Mouse (Mus musculus): ENCODE data around the gene Gm5129. TPM values are rescaled to one million over a fixed set of nuclear protein-coding genes. Genes with fewer than 3 reads are reported as not detected.
"Not testable (repeated sequence)": the region's sequence is repeated elsewhere in the genome, so short reads cannot be mapped to it uniquely, and the experiment has no call there.

Gm5129 gene
- polyA plus RNA-seq, 2 experiments, result 0.76 TPM; not detected in 1

DNA sequence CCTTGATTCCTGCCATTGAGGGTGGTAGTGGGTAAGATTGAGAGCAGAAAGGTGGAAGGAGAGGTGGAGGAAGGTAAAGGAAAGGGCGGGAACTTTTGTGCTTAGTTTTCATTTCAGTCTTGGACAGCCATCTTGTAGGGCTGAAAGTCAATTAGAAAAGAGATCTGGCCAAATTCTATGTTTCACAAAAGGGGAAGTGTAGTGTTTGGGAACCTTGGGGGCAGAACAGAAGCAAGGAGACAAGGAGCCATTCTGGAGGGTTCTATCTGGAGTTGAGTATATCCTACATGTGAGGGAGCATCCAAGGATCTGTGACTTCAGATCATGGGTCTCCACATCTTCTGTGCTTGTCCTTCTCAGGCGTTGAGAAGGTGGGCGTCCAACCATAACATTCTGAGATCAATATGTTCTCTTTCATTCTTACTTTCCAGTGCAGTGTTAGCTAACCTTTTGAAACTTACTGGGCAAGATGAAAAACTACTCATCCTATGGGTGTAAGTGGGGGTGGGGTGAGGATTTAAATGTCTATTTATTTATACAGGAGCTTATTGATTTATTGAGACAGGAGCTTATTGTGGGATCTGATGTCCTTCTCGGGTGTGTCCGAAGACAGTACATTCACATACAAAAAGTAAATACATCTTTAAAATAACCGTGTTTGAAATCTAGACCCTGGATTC, 765 bp downstream of the Gm5129 start:
- DNase-seq (ENCODE audit: low read depth in 3 of 3, low spot score in 3 of 3) (no peak), ATAC-seq (ENCODE audit: insufficient read depth) (no peak)
- H3K27me3 ChIP-seq (ENCODE audit: control insufficient read depth, insufficient read depth, low read length), result no peaks in the 10 kb centered on the region
- peak overlapping the region; percentile 82 for H3K4me2 ChIP-seq (ENCODE audit: low read depth)
- peak overlapping the region; percentile 89 for H3K27ac ChIP-seq
- H3K4me1 ChIP-seq (replicated peaks; ENCODE audit: control insufficient read depth in 2 of 2, insufficient read depth in 2 of 2, low read length in 1 of 2), result peaks cover 12 to 18% of the 10 kb centered on the region in 2 experiments
- peak overlapping the region; percentile 92 for H3K9ac ChIP-seq (replicated peaks)
- no peaks in the 10 kb centered on the region for H3K9me3 ChIP-seq (ENCODE audit: control insufficient read depth, low read length)
- WGBS (ENCODE audit: insufficient replicate concordance), result 31% methylated on average over 6 of the region's 6 CpGs
- H3K36me3 ChIP-seq (replicated peaks; ENCODE audit: control insufficient read depth, insufficient read depth, low read depth), result no peaks in the 10 kb centered on the region
- peak overlapping the region; percentile 88 to 89 for H3K4me3 ChIP-seq (ENCODE audit: insufficient read depth in 1 of 2, low read depth in 2 of 2, low read length in 2 of 2)
- TF ChIP-seq CTCF (IDR thresholded peaks at IDR 0.05; ENCODE audit: low read depth), result no peak
- TF ChIP-seq EP300 (IDR thresholded peaks at IDR 0.05; ENCODE audit: low read depth), result no peak

DNA sequence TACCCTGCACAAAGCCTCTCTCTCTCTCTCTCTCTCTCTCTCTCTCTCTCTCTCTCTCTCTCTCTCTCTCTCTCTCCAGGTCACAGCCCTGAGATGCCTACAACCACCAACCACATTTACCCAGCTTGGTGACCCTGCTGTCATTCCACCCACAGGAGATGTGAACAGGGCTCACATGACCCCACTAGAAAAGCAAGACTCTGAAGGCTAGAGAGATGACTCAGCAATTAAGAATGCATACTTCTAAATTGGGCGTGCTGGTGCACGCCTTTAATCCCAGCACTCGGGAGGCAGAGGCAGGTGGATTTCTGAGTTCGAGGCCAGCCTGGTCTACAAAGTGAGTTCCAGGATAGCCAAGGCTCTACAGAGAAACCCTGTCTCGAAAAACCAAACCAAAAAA, 9.7 kb downstream of the Gm5129 start:
- not testable (repeated sequence) for H3K27ac ChIP-seq; DNase-seq (ENCODE audit: low read depth in 3 of 3, low spot score in 3 of 3); H3K9ac ChIP-seq (replicated peaks); H3K36me3 ChIP-seq (replicated peaks; ENCODE audit: control insufficient read depth, insufficient read depth, low read depth); H3K4me3 ChIP-seq (ENCODE audit: insufficient read depth in 1 of 2, low read depth in 2 of 2, low read length in 2 of 2); H3K4me1 ChIP-seq (replicated peaks; ENCODE audit: control insufficient read depth in 2 of 2, insufficient read depth in 2 of 2, low read length in 1 of 2); ATAC-seq (ENCODE audit: insufficient read depth); H3K27me3 ChIP-seq (ENCODE audit: control insufficient read depth, insufficient read depth, low read length); H3K4me2 ChIP-seq (ENCODE audit: low read depth); H3K9me3 ChIP-seq (ENCODE audit: control insufficient read depth, low read length)
- 46% methylated on average over 5 of the region's 5 CpGs for WGBS (ENCODE audit: insufficient replicate concordance)

GRCm38 (mm10) chr5:29725369-29725768, 10.4 kb downstream of the Gm5129 start:
- DNase-seq (ENCODE audit: low read depth in 3 of 3, low spot score in 3 of 3) (no peak), ATAC-seq (ENCODE audit: insufficient read depth) (no peak)
- Histone ChIP-seq H3K36me3 (replicated peaks; ENCODE audit: control insufficient read depth, insufficient read depth, low read depth) (no peaks in the 10 kb centered on the region), H3K27me3 (ENCODE audit: control insufficient read depth, insufficient read depth, low read length) (no peaks in the 10 kb centered on the region), H3K9ac (replicated peaks) (no peak overlapping the region), H3K4me1 (replicated peaks; ENCODE audit: control insufficient read depth in 2 of 2, insufficient read depth in 2 of 2, low read length in 1 of 2) (no peaks in the 10 kb centered on the region), H3K9me3 (ENCODE audit: control insufficient read depth, low read length) (no peaks in the 10 kb centered on the region), H3K4me2 (ENCODE audit: low read depth) (no peak overlapping the region), H3K4me3 (ENCODE audit: insufficient read depth in 1 of 2, low read depth in 2 of 2, low read length in 2 of 2) (no peak overlapping the region), H3K27ac (no peak overlapping the region)
- WGBS (ENCODE audit: insufficient replicate concordance), result 63% methylated on average over 2 of the region's 2 CpGs
- TF ChIP-seq CTCF (IDR thresholded peaks at IDR 0.05; ENCODE audit: low read depth) (no peak), EP300 (IDR thresholded peaks at IDR 0.05; ENCODE audit: low read depth) (no peak)

- 15% methylated on average over 1 of the region's 1 CpGs for WGBS (ENCODE audit: insufficient replicate concordance)
- TF ChIP-seq CTCF (IDR thresholded peaks at IDR 0.05; ENCODE audit: low read depth) (no peak), EP300 (IDR thresholded peaks at IDR 0.05; ENCODE audit: low read depth) (no peak)
- no peaks in the 10 kb centered on the region for H3K4me1 ChIP-seq (replicated peaks; ENCODE audit: control insufficient read depth in 2 of 2, insufficient read depth in 2 of 2, low read length in 1 of 2)
- no peak overlapping the region for H3K27ac ChIP-seq
- H3K36me3 ChIP-seq (replicated peaks; ENCODE audit: control insufficient read depth, insufficient read depth, low read depth), result no peaks in the 10 kb centered on the region
- ATAC-seq (ENCODE audit: insufficient read depth) (no peak), DNase-seq (ENCODE audit: low read depth in 3 of 3, low spot score in 3 of 3) (no peak)
- no peak overlapping the region for H3K4me2 ChIP-seq (ENCODE audit: low read depth)
- no peaks in the 10 kb centered on the region for H3K9me3 ChIP-seq (ENCODE audit: control insufficient read depth, low read length)
- H3K27me3 ChIP-seq (ENCODE audit: control insufficient read depth, insufficient read depth, low read length), result no peaks in the 10 kb centered on the region
- H3K9ac ChIP-seq (replicated peaks), result no peak overlapping the region
- H3K4me3 ChIP-seq (ENCODE audit: insufficient read depth in 1 of 2, low read depth in 2 of 2, low read length in 2 of 2), result no peak overlapping the region
These were observed 14.6 kb downstream of the Gm5129 start for GRCm38 (mm10) chr5:29721159-29721558.

DNA sequence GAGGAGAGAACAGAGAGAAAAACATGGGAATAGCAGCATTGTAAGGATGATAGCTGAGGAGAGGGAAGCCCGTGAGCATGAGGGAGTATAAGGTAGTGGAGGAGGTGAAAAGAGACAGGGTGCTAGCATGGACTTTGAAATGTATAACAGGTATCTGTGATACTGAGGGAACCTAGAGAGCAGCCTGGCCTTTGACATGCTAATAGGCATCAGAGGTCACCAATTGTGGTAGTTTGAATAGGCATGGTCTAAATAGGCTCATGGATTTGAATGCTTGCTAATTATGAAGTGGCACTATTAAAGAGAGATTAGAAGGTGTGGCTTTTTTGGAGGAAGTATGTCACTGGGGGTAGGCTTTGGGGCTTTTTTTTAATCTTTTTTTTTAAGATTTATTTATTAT, 22.8 kb downstream of the Gm5129 start:
- no peak for TF ChIP-seq CTCF (IDR thresholded peaks at IDR 0.05; ENCODE audit: low read depth)
- TF ChIP-seq EP300 (IDR thresholded peaks at IDR 0.05; ENCODE audit: low read depth), result no peak
- Histone ChIP-seq H3K27ac (no peak overlapping the region), H3K27me3 (ENCODE audit: control insufficient read depth, insufficient read depth, low read length) (no peaks in the 10 kb centered on the region), H3K4me2 (ENCODE audit: low read depth) (no peak overlapping the region), H3K9me3 (ENCODE audit: control insufficient read depth, low read length) (no peaks in the 10 kb centered on the region), H3K36me3 (replicated peaks; ENCODE audit: control insufficient read depth, insufficient read depth, low read depth) (no peaks in the 10 kb centered on the region), H3K9ac (replicated peaks) (no peak overlapping the region), H3K4me1 (replicated peaks; ENCODE audit: control insufficient read depth in 2 of 2, insufficient read depth in 2 of 2, low read length in 1 of 2) (no peaks in the 10 kb centered on the region), H3K4me3 (ENCODE audit: insufficient read depth in 1 of 2, low read depth in 2 of 2, low read length in 2 of 2) (no peak overlapping the region)
- no peak for DNase-seq (ENCODE audit: low read depth in 3 of 3, low spot score in 3 of 3)
- WGBS (ENCODE audit: insufficient replicate concordance), result 48% methylated on average over 1 of the region's 1 CpGs
- no peak for ATAC-seq (ENCODE audit: insufficient read depth)
